Mouse (Mus musculus): ENCODE results near the gene Gm13278.
"Not testable (repeated sequence)": the region's sequence is repeated elsewhere in the genome, so short reads cannot be mapped to it uniquely, and the experiment has no call there.

GRCm38 (mm10) chr4:88797097-88797496 lies 5.7 kb downstream of the Gm13278 start, which contains the start of gene Gm13279:
- not testable (repeated sequence) for TF ChIP-seq CTCF (IDR thresholded peaks at IDR 0.05; ENCODE audit: control insufficient read depth, insufficient read depth, insufficient replicate concordance, low read depth, low read length); POLR2A (IDR thresholded peaks at IDR 0.05; ENCODE audit: control insufficient read depth, low read depth, low read length)

Measured in testis, adult 2 months (tissue).